Mouse (Mus musculus): ENCODE data around the gene Gm17949. TPM values are rescaled to one million over a fixed set of nuclear protein-coding genes. Genes with fewer than 3 reads are reported as not detected.

Gm17949 gene
- polyA plus RNA-seq, 1 experiment from 2014 or later, result 0.26 TPM

DNA sequence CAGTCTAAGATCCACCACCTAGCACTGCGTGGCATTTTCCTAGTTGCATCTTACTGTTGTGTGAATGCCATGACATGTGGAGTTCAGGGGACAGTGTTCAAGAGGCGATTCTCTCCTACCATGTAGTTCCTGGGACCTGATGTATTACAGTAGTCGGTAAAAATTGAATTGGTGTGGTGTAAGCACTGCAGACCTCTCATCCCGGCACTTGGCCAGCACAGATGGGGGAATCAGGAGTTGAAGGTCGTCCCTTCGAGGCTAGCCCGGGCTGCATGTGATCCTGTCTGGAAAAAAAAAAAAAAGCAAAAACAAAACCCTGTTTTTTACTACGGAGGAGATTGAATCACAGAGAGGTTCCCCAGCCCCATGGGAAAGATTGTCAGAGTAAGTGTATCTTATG is 16.2 kb upstream of the Gm17949 start:
- Histone ChIP-seq H3K9ac (replicated peaks) (no peak overlapping the region), H3K36me3 (peaks cover 47% of the 10 kb centered on the region), H3K4me3 (replicated peaks) (no peak overlapping the region), H3K9me3 (replicated peaks) (no peaks in the 10 kb centered on the region), H3K27me3 (replicated peaks) (no peaks in the 10 kb centered on the region), H3K4me2 (no peak overlapping the region), H3K27ac (replicated peaks) (no peak overlapping the region), H3K4me1 (peaks cover 39% of the 10 kb centered on the region)
- 94% methylated on average over 8 of the region's 8 CpGs for WGBS
- ATAC-seq (ENCODE audit: low FRiP score), result no peak

DNA sequence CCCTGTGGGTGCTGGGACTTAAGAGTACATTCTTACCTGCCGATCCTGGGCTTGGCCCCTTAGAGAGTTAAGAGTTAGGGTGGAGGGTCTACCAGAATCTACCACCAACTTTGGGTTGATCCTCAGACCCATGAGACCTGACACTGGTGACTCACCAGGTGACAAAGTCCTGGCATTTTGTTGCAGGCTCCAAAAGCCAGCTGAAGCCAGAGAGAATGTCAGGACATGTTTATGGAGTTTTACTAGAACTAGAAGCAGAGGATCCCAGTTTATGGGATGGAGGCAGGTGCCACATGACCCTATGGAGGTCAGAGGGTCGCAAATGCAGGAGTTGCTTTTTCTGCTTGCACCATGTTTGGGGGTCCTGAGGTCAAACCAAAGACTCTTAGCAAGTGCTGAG is 14.8 kb upstream of the Gm17949 start:
- Histone ChIP-seq H3K27me3 (replicated peaks) (no peaks in the 10 kb centered on the region), H3K9me3 (replicated peaks) (no peaks in the 10 kb centered on the region), H3K4me1 (peaks cover 31% of the 10 kb centered on the region), H3K9ac (replicated peaks) (no peak overlapping the region), H3K36me3 (peaks cover 55% of the 10 kb centered on the region), H3K4me3 (replicated peaks) (peak overlapping the region; percentile 84; the same call in 1 of the 2 replicates), H3K27ac (replicated peaks) (no peak overlapping the region), H3K4me2 (peak overlapping the region; percentile 78)
- ATAC-seq (ENCODE audit: low FRiP score), result no peak; the same call in 1 of the 2 replicates
- 77% methylated on average over 2 of the region's 2 CpGs for WGBS

DNA sequence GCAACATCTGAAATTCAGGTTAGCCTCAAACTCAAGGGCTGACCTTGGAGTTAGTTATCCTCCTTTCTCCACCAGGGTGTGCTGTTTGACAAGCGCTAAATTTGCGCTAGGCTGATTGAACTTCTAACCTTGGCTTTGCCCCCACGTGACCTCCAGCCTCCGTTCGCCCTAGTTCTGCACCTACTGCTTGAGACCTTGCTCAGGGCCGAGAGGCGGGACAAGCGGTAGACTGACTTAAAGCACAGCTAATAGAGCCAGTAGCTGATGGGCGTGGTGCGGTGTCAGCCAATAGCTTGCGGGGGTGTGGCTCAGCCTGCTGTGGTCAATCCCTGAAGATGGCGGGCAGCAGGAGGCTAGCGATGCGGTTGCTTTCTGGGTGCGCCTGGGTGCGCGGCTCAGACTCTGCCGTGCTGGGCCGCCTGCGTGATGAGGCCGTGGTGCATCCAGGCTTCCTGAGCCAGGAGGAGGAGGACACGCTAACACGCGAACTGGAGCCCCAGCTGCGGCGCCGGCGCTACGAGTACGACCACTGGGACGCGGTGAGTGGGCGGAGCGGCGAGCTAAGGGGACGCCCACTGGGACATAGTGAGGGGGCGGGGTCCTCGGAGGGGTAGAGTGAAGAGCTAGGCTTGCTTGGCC is 14.1 kb upstream of the Gm17949 start, which contains the start of gene Alkbh7:
Gene Alkbh7 (plus strand): TSS at position 311 of the 639 bp plus-strand sequence.
- under 1% methylated on average over 38 of the region's 38 CpGs for WGBS
- Histone ChIP-seq H3K4me1 (peaks cover 28% of the 10 kb centered on the region), H3K36me3 (peaks cover 56% of the 10 kb centered on the region)

GRCm38 (mm10) chr17:56999414-56999813 is 11.9 kb upstream of the Gm17949 start:
- no peak overlapping the region for H3K4me2 ChIP-seq
- ATAC-seq (ENCODE audit: low FRiP score), result no peak
- H3K9me3 ChIP-seq (replicated peaks), result no peaks in the 10 kb centered on the region
- no peak overlapping the region for H3K27ac ChIP-seq (replicated peaks)
- H3K4me1 ChIP-seq, result peaks cover 20% of the 10 kb centered on the region
- H3K27me3 ChIP-seq (replicated peaks), result no peaks in the 10 kb centered on the region
- H3K36me3 ChIP-seq, result peaks cover 55% of the 10 kb centered on the region
- no peak overlapping the region for H3K4me3 ChIP-seq (replicated peaks)
- no peak overlapping the region for H3K9ac ChIP-seq (replicated peaks)
- 94% methylated on average over 9 of the region's 9 CpGs for WGBS

More for the DNA sequence above, 14.1 kb upstream of the Gm17949 start, which contains the start of gene Alkbh7:
- peak within 1 kb of the TSS; percentile 90 for H3K27ac ChIP-seq (replicated peaks)
- H3K9me3 ChIP-seq (replicated peaks), result no peaks in the 10 kb centered on the region
- H3K27me3 ChIP-seq (replicated peaks), result no peaks in the 10 kb centered on the region
- peak within 1 kb of the TSS; percentile 84 for H3K4me3 ChIP-seq (replicated peaks)
- peak within 1 kb of the TSS; percentile 78 for H3K4me2 ChIP-seq
- peak; percentile 97 for ATAC-seq (ENCODE audit: low FRiP score)
- peak within 1 kb of the TSS; percentile 78 for H3K9ac ChIP-seq (replicated peaks)

DNA sequence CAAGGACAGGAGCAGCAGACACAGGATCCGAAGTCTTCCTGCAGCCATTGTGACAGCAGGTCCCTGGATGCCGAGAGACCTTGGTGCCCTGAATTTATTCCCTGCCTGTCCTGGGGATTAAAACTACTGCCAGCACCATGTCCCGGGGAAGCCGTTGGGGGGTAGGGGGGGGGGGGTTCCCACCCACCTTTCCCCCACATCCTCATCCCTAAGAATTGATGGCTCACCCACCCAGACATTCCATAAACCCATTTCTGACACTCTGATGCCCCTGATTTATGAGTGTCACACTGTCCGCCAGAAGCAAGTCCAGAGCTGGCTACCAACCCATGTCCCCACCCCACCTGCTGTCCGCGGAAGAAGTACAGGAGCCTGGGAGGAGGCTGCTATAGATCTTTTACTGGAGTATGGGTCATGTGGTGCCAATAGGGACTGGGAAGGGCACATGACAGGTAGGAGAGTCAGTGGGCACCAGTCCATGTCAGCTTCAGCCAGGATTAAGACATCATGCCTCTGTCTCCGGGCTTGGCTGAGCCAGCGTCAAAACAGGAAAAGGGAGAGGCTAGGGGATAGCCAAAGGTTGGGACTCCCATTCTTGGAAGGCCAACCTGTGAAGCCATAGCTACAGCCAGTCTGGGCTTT is 11.2 kb upstream of the Gm17949 start, which contains the start of gene Pspn:
Gene Pspn (minus strand): TSS at position 51 of the 642 bp plus-strand sequence.
- 84% methylated on average over 9 of the region's 9 CpGs for WGBS
- ATAC-seq (ENCODE audit: low FRiP score), result no peak
- Histone ChIP-seq H3K36me3 (peaks cover 55% of the 10 kb centered on the region), H3K9ac (replicated peaks) (no peak within 1 kb of the TSS), H3K4me2 (no peak within 1 kb of the TSS), H3K27ac (replicated peaks) (no peak within 1 kb of the TSS), H3K4me1 (peaks cover 20% of the 10 kb centered on the region), H3K27me3 (replicated peaks) (no peaks in the 10 kb centered on the region), H3K4me3 (replicated peaks) (no peak within 1 kb of the TSS), H3K9me3 (replicated peaks) (no peaks in the 10 kb centered on the region)

DNA sequence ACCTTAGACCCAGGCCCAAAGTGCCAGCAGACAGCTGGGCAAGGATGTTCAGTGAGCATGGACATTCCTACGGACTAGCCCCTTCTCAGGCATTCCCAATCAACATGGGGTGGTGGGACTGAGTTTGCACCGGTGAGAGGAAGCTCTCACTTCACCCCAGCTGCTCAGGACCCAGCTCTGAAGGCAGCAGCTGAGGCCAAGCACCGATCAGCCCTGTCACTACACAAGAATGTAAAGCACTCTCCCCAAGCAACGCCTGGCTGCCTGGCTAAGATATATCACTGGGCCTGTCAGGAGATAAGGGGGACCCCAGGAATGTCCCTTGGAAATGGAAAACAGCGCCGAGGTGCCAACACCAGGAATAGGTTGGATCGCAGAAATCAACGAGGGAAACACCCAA is 10.0 kb upstream of the Gm17949 start:
- H3K4me1 ChIP-seq, result peaks cover 20% of the 10 kb centered on the region
- no peak overlapping the region for H3K27ac ChIP-seq (replicated peaks)
- H3K4me2 ChIP-seq, result no peak overlapping the region
- H3K27me3 ChIP-seq (replicated peaks), result no peaks in the 10 kb centered on the region
- no peaks in the 10 kb centered on the region for H3K9me3 ChIP-seq (replicated peaks)
- ATAC-seq (ENCODE audit: low FRiP score), result no peak
- no peak overlapping the region for H3K4me3 ChIP-seq (replicated peaks)
- H3K36me3 ChIP-seq, result peaks cover 56% of the 10 kb centered on the region
- WGBS, result 77% methylated on average over 8 of the region's 8 CpGs
- no peak overlapping the region for H3K9ac ChIP-seq (replicated peaks)

- no peak overlapping the region for H3K27ac ChIP-seq (replicated peaks)
- H3K9ac ChIP-seq (replicated peaks), result no peak overlapping the region
- no peaks in the 10 kb centered on the region for H3K9me3 ChIP-seq (replicated peaks)
- no peaks in the 10 kb centered on the region for H3K27me3 ChIP-seq (replicated peaks)
- H3K36me3 ChIP-seq, result peaks cover 80% of the 10 kb centered on the region
- no peak for ATAC-seq (ENCODE audit: low FRiP score)
- H3K4me3 ChIP-seq (replicated peaks), result no peak overlapping the region
- no peaks in the 10 kb centered on the region for H3K4me1 ChIP-seq
- WGBS, result 95% methylated on average over 7 of the region's 7 CpGs
- no peak overlapping the region for H3K4me2 ChIP-seq
Measured at GRCm38 (mm10) chr17:57003994-57004393, 7.3 kb upstream of the Gm17949 start.

DNA sequence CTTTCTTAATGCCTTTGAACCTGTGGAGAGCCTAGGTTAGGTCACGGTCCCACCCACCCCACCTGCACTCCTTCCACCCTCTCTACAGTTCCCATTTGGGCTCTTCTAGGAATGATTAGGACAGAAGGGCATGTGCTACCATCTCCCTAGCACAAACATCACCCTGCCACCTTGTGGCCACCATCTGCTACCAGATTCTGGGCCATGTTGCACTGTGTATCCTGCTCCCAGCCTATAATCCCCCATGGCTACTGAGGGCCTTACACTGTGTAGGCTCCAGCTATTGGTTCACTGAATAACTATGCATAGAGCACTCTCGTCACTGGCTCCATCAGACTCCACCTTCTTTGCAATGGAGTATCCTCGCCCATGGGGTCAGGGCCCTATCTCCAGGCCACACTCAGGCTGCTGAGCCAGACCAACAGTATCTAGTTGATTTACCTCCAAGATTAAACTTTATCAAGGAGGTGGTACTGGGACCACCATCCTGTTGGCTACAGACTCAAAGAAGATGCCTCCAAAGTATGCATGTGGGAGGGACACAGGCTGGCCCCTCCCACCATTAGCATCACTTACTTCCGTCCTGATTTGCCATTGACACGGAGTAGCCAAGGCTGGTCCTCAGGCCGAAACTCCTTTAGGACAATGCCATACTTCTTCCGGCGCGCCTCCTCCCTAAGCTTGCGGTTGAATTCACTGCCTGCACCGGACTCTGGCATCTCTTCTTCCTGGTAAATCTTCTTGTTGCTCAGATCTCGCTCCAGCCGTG is 3.9 kb upstream of the Gm17949 start:
- 95% methylated on average over 13 of the region's 13 CpGs for WGBS
- Histone ChIP-seq H3K4me1 (peaks cover 21% of the 10 kb centered on the region), H3K9ac (replicated peaks) (no peak overlapping the region), H3K27ac (replicated peaks) (no peak overlapping the region), H3K36me3 (peaks cover 69% of the 10 kb centered on the region), H3K9me3 (replicated peaks) (no peaks in the 10 kb centered on the region), H3K4me3 (replicated peaks) (no peak overlapping the region), H3K27me3 (replicated peaks) (no peaks in the 10 kb centered on the region), H3K4me2 (no peak overlapping the region)
- no peak for ATAC-seq (ENCODE audit: low FRiP score)

GRCm38 (mm10) chr17:57010911-57011235 is 396 bp upstream of the Gm17949 start:
- ATAC-seq (ENCODE audit: low FRiP score), result peak; percentile 52
- Histone ChIP-seq H3K27ac (replicated peaks) (peak overlapping the region; percentile 84), H3K4me3 (replicated peaks) (peak overlapping the region; percentile 83), H3K27me3 (replicated peaks) (no peaks in the 10 kb centered on the region; the same call in 1 of the 2 replicates), H3K4me1 (peaks cover 26% of the 10 kb centered on the region), H3K36me3 (peaks cover 34% of the 10 kb centered on the region), H3K4me2 (peak overlapping the region; percentile 90), H3K9me3 (replicated peaks) (no peaks in the 10 kb centered on the region), H3K9ac (replicated peaks) (peak overlapping the region; percentile 77)
- WGBS, result under 1% methylated on average over 19 of the region's 19 CpGs

DNA sequence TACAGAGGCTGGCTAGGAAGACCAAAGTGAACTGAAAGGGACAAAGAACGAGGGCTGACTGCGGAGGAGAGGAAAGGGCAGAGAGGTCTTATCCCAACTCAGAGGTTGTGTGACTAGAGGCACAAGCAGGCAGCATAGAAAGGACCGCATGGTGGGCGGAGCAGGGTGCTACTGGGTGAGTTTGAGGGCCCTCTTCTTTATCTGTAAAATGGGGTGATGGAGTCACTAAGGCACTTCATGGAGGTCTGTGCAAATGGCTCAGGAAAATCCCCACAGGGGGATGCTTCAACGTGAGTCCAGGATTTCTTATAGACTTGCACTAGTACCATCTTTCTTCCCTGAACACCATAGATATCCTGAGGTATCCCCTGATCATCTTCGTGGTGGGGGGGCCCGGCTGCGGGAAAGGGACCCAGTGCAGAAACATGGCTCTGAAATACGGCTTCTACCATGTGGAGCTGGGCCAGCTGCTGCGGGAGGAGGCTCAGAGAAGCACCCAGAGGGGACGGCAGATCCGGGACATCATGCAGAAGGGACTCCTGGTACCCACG is 1.1 kb downstream of the Gm17949 start:
- Histone ChIP-seq H3K27ac (replicated peaks) (peak overlapping the region; percentile 98), H3K27me3 (replicated peaks) (no peaks in the 10 kb centered on the region; the same call in 1 of the 2 replicates), H3K9ac (replicated peaks) (peak overlapping the region; percentile 84), H3K4me3 (replicated peaks) (peak overlapping the region; percentile 83), H3K4me2 (peak overlapping the region; percentile 88), H3K4me1 (peaks cover 26% of the 10 kb centered on the region), H3K36me3 (peaks cover 20% of the 10 kb centered on the region), H3K9me3 (replicated peaks) (no peaks in the 10 kb centered on the region)
- 76% methylated on average over 13 of the region's 13 CpGs for WGBS
- ATAC-seq (ENCODE audit: low FRiP score), result peak; percentile 1; the same call in 1 of the 2 replicates

DNA sequence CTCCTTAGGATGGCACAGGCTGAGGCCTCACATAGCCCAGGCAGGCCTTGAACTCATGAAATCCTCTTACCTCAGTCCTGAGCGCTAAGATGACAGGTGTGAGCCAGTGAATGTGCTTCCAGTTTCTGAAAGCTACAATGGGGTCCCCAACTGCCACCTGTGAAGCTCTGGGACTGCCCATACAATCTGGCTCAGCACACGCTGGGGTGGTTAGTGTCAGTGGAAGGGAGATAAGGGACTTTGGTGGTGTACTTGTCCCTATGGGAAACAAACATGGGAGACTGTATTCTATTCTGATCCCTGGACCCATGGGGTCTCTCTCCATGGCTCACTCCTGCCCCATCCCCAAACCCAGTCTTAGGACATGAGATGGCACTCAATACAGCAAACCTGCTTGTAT is 8.4 kb downstream of the Gm17949 start:
- 87% methylated on average over 2 of the region's 2 CpGs for WGBS
- peaks cover 51% of the 10 kb centered on the region for H3K36me3 ChIP-seq
- no peak overlapping the region for H3K4me2 ChIP-seq
- H3K4me3 ChIP-seq (replicated peaks), result no peak overlapping the region
- ATAC-seq (ENCODE audit: low FRiP score), result no peak
- H3K27ac ChIP-seq (replicated peaks), result no peak overlapping the region
- H3K27me3 ChIP-seq (replicated peaks), result no peaks in the 10 kb centered on the region
- H3K9me3 ChIP-seq (replicated peaks), result no peaks in the 10 kb centered on the region
- H3K9ac ChIP-seq (replicated peaks), result no peak overlapping the region
- H3K4me1 ChIP-seq, result no peaks in the 10 kb centered on the region
